Mouse (Mus musculus): ENCODE results near the gene Nup50.

The Nup50 gene

GRCm38 (mm10) chr15:84950053-84950452, 26.8 kb downstream of the Nup50 start:
- in situ Hi-C loops (cut with MboI, MseI), result no loop called here

- in situ Hi-C loops (cut with MboI, MseI), result no loop called here
Measured at GRCm38 (mm10) chr15:84953259-84953658, 30.0 kb downstream of the Nup50 start.

- in situ Hi-C loops (cut with MboI, MseI), result no loop called here
Measured at GRCm38 (mm10) chr15:84957851-84958250, 34.6 kb downstream of the Nup50 start.

GRCm38 (mm10) chr15:84958331-84958730, 35.1 kb downstream of the Nup50 start:
- in situ Hi-C loops (cut with MboI, MseI), result no loop called here

- in situ Hi-C loops (cut with MboI, MseI), result no loop called here
Measured at GRCm38 (mm10) chr15:84959891-84960290, 36.7 kb downstream of the Nup50 start.

- in situ Hi-C loops (cut with MboI, MseI), result no loop called here
Measured at GRCm38 (mm10) chr15:84960692-84961091, 37.5 kb downstream of the Nup50 start.

- in situ Hi-C loops (cut with MboI, MseI), result no loop called here
Measured at GRCm38 (mm10) chr15:84962518-84962917, 39.3 kb downstream of the Nup50 start.

GRCm38 (mm10) chr15:84964771-84965170, 41.6 kb downstream of the Nup50 start:
- in situ Hi-C loops (cut with MboI, MseI), result no loop called here

GRCm38 (mm10) chr15:84965575-84966360, 42.6 kb downstream of the Nup50 start:
- in situ Hi-C loops (cut with MboI, MseI), result no loop called here

- in situ Hi-C loops (cut with MboI, MseI), result no loop called here
Measured at GRCm38 (mm10) chr15:84968534-84968933, 45.3 kb downstream of the Nup50 start.

- in situ Hi-C loops (cut with MboI, MseI), result no loop called here
Measured at GRCm38 (mm10) chr15:84972860-84973543, 49.8 kb downstream of the Nup50 start.

- in situ Hi-C loops (cut with MboI, MseI), result no loop called here
Measured at GRCm38 (mm10) chr15:84973544-84973871, 50.3 kb downstream of the Nup50 start.

GRCm38 (mm10) chr15:84975729-84976128, 52.5 kb downstream of the Nup50 start:
- in situ Hi-C loops (cut with MboI, MseI), result no loop called here

- in situ Hi-C loops (cut with MboI, MseI), result no loop called here
Measured at GRCm38 (mm10) chr15:84981609-84982313, 58.5 kb downstream of the Nup50 start.

GRCm38 (mm10) chr15:84982888-84983287, 59.7 kb downstream of the Nup50 start:
- in situ Hi-C loops (cut with MboI, MseI), result no loop called here

GRCm38 (mm10) chr15:84983721-84984120, 60.5 kb downstream of the Nup50 start:
- in situ Hi-C loops (cut with MboI, MseI), result no loop called here

GRCm38 (mm10) chr15:84985516-84986160, 62.4 kb downstream of the Nup50 start:
- in situ Hi-C loops (cut with MboI, MseI), result loop anchor here in 1 of 2 experiments (5.0 kb wide), 2 partner anchors 63 to 128 kb away; partner anchors contain the start of genes Gm29666, Nup50 and Phf21b

- in situ Hi-C loops (cut with MboI, MseI), result loop anchor here in 1 of 2 experiments (5.0 kb wide), 2 partner anchors 64 to 129 kb away; partner anchors contain the start of genes Gm29666, Nup50 and Phf21b
Measured at GRCm38 (mm10) chr15:84986171-84987019, 63.2 kb downstream of the Nup50 start.

GRCm38 (mm10) chr15:84987020-84987815, 64.0 kb downstream of the Nup50 start:
- in situ Hi-C loops (cut with MboI, MseI), result loop anchor here in 1 of 2 experiments (5.0 kb wide), 2 partner anchors 65 to 130 kb away; partner anchors contain the start of genes Gm29666, Nup50 and Phf21b
